Mouse (Mus musculus): ENCODE data around the gene Sntg2. TPM values are rescaled to one million over a fixed set of nuclear protein-coding genes. Genes with fewer than 3 reads are reported as not detected.

The Sntg2 gene
- total RNA-seq, 1 experiment, result not detected

DNA sequence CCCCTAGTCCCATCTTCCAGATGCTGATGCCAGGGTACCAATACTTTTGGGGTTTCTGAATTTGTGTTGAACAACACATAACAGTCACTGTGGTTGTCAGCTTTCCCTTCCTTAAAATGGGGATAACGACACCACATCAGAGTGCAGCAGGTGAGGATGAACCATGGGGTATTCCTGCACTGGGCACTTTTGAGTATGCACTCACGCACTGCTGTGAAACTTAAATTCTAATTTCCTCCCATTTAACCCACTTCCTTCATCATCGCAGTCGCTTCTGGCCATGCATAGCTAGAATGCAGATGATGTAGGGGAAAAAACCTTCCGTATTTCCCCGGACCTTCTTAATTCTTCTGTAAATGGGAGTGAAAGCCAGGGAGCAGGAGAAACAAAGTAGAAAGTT is 209.2 kb downstream of the Sntg2 start:
- in situ Hi-C loops (cut with MboI; ENCODE audit: low sequenced_read_pairs in 2 of 2, unreplicated experiment in 2 of 2), result no loop called here
- Histone ChIP-seq H3K36me3 (ENCODE audit: control insufficient read depth, insufficient read depth, low read length, poor library complexity, severe bottlenecking) (no peaks in the 10 kb centered on the region), H3K9me3 (ENCODE audit: control insufficient read depth, insufficient read depth, low read depth, low read length) (no peaks in the 10 kb centered on the region), H3K4me1 (ENCODE audit: control insufficient read depth in 2 of 2, insufficient read depth in 2 of 2, low read length in 2 of 2, poor library complexity in 1 of 2) (no peaks in the 10 kb centered on the region), H3K4me3 (ENCODE audit: insufficient read depth in 1 of 2, low read depth in 1 of 2, low read length in 2 of 2, poor library complexity in 1 of 2, severe bottlenecking in 1 of 2) (no peak overlapping the region), H3K27ac (ENCODE audit: insufficient read depth, low read depth, low read length, poor library complexity, severe bottlenecking) (no peak overlapping the region), H3K9ac (ENCODE audit: insufficient read depth, low read depth, low read length, poor library complexity, severe bottlenecking) (no peak overlapping the region)
- DNase-seq (ENCODE audit: low read depth, low spot score), result no peak
- no peak for TF ChIP-seq CHD2 (IDR thresholded peaks at IDR 0.05; ENCODE audit: low read depth, low read length)
- no peak for TF ChIP-seq HCFC1 (IDR thresholded peaks at IDR 0.05; ENCODE audit: borderline replicate concordance, insufficient read depth, low read length)
- TF ChIP-seq MAFK (IDR thresholded peaks at IDR 0.05; ENCODE audit: insufficient read depth, low read depth, low read length), result no peak
- no peak for TF ChIP-seq ZNF384 (IDR thresholded peaks at IDR 0.05; ENCODE audit: low read depth, low read length)
- no peak for TF ChIP-seq ZC3H11A (IDR thresholded peaks at IDR 0.05; ENCODE audit: borderline replicate concordance, low read depth, low read length)

DNA sequence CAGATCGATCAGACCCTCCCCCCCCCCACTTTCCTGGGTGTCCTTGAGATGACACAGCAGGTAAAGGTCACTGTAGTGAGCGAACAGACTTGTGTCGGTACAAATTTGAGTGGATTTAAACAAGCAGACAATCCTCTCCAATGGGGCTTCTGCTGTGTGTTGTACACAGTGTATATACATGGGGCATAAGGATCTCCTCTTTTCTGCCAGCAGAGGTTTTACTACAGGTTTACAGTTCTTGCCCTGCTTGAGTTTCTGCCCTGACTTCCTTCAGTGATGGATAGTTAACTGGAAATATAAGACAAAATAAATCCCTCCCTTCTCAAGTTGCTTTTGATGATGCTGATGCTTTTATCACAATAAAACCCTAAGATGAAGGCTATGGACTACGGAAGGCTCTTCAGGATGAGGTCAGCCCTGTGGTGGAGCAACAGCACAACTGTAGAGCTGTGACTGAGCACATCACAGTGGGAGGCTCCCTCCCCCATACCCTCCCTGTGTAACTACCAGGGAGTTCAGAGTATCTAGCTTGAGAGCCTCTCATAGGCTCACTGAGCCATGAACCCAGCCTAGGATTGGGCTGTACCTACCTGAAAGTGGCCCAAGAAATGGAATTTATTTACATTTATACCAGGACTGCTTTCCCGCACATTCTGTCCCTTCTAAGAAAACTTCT is 211.3 kb downstream of the Sntg2 start:
- no peaks in the 10 kb centered on the region for H3K36me3 ChIP-seq (ENCODE audit: control insufficient read depth, insufficient read depth, low read length, poor library complexity, severe bottlenecking)
- H3K4me1 ChIP-seq (ENCODE audit: control insufficient read depth in 2 of 2, insufficient read depth in 2 of 2, low read length in 2 of 2, poor library complexity in 1 of 2), result no peaks in the 10 kb centered on the region
- no peak overlapping the region for H3K4me3 ChIP-seq (ENCODE audit: insufficient read depth in 1 of 2, low read depth in 1 of 2, low read length in 2 of 2, poor library complexity in 1 of 2, severe bottlenecking in 1 of 2)
- H3K9ac ChIP-seq (ENCODE audit: insufficient read depth, low read depth, low read length, poor library complexity, severe bottlenecking), result no peak overlapping the region
- no peaks in the 10 kb centered on the region for H3K9me3 ChIP-seq (ENCODE audit: control insufficient read depth, insufficient read depth, low read depth, low read length)
- in situ Hi-C loops (cut with MboI; ENCODE audit: low sequenced_read_pairs in 2 of 2, unreplicated experiment in 2 of 2), result no loop called here
- no peak overlapping the region for H3K27ac ChIP-seq (ENCODE audit: insufficient read depth, low read depth, low read length, poor library complexity, severe bottlenecking)
- TF ChIP-seq ZNF384 (IDR thresholded peaks at IDR 0.05; ENCODE audit: low read depth, low read length), result no peak
- no peak for TF ChIP-seq MAFK (IDR thresholded peaks at IDR 0.05; ENCODE audit: insufficient read depth, low read depth, low read length)
- no peak for DNase-seq (ENCODE audit: low read depth, low spot score)

- in situ Hi-C loops (cut with MboI; ENCODE audit: low sequenced_read_pairs in 2 of 2, unreplicated experiment in 2 of 2), result no loop called here
- Histone ChIP-seq H3K9me3 (ENCODE audit: control insufficient read depth, insufficient read depth, low read depth, low read length) (no peaks in the 10 kb centered on the region), H3K36me3 (ENCODE audit: control insufficient read depth, insufficient read depth, low read length, poor library complexity, severe bottlenecking) (no peaks in the 10 kb centered on the region), H3K27ac (ENCODE audit: insufficient read depth, low read depth, low read length, poor library complexity, severe bottlenecking) (no peak overlapping the region), H3K4me3 (ENCODE audit: insufficient read depth in 1 of 2, low read depth in 1 of 2, low read length in 2 of 2, poor library complexity in 1 of 2, severe bottlenecking in 1 of 2) (no peak overlapping the region), H3K9ac (ENCODE audit: insufficient read depth, low read depth, low read length, poor library complexity, severe bottlenecking) (no peak overlapping the region), H3K4me1 (ENCODE audit: control insufficient read depth in 2 of 2, insufficient read depth in 2 of 2, low read length in 2 of 2, poor library complexity in 1 of 2) (no peaks in the 10 kb centered on the region)
- TF ChIP-seq MAFK (IDR thresholded peaks at IDR 0.05; ENCODE audit: insufficient read depth, low read depth, low read length) (no peak), HCFC1 (IDR thresholded peaks at IDR 0.05; ENCODE audit: borderline replicate concordance, insufficient read depth, low read length) (no peak), ZC3H11A (IDR thresholded peaks at IDR 0.05; ENCODE audit: borderline replicate concordance, low read depth, low read length) (no peak), CHD2 (IDR thresholded peaks at IDR 0.05; ENCODE audit: low read depth, low read length) (no peak), ZNF384 (IDR thresholded peaks at IDR 0.05; ENCODE audit: low read depth, low read length) (no peak)
- DNase-seq (ENCODE audit: low read depth, low spot score), result no peak
These were observed 212.7 kb downstream of the Sntg2 start for GRCm38 (mm10) chr12:30160475-30160874.

- Histone ChIP-seq H3K36me3 (ENCODE audit: control insufficient read depth, insufficient read depth, low read length, poor library complexity, severe bottlenecking) (no peaks in the 10 kb centered on the region), H3K9me3 (ENCODE audit: control insufficient read depth, insufficient read depth, low read depth, low read length) (no peaks in the 10 kb centered on the region), H3K27ac (ENCODE audit: insufficient read depth, low read depth, low read length, poor library complexity, severe bottlenecking) (no peak overlapping the region), H3K9ac (ENCODE audit: insufficient read depth, low read depth, low read length, poor library complexity, severe bottlenecking) (no peak overlapping the region), H3K4me3 (ENCODE audit: insufficient read depth in 1 of 2, low read depth in 1 of 2, low read length in 2 of 2, poor library complexity in 1 of 2, severe bottlenecking in 1 of 2) (no peak overlapping the region), H3K4me1 (ENCODE audit: control insufficient read depth in 2 of 2, insufficient read depth in 2 of 2, low read length in 2 of 2, poor library complexity in 1 of 2) (no peaks in the 10 kb centered on the region)
- in situ Hi-C loops (cut with MboI; ENCODE audit: low sequenced_read_pairs in 2 of 2, unreplicated experiment in 2 of 2), result no loop called here
- TF ChIP-seq ZC3H11A (IDR thresholded peaks at IDR 0.05; ENCODE audit: borderline replicate concordance, low read depth, low read length), result no peak
- no peak for TF ChIP-seq MAFK (IDR thresholded peaks at IDR 0.05; ENCODE audit: insufficient read depth, low read depth, low read length)
- no peak for TF ChIP-seq CHD2 (IDR thresholded peaks at IDR 0.05; ENCODE audit: low read depth, low read length)
- no peak for TF ChIP-seq ZNF384 (IDR thresholded peaks at IDR 0.05; ENCODE audit: low read depth, low read length)
- no peak for TF ChIP-seq HCFC1 (IDR thresholded peaks at IDR 0.05; ENCODE audit: borderline replicate concordance, insufficient read depth, low read length)
- DNase-seq (ENCODE audit: low read depth, low spot score), result no peak
These were observed 213.4 kb downstream of the Sntg2 start for GRCm38 (mm10) chr12:30159788-30160187.

Data from ES-E14 (cell line).